Mouse (Mus musculus): ENCODE data around the gene Plk1. TPM values are rescaled to one million over a fixed set of nuclear protein-coding genes. Genes with fewer than 3 reads are reported as not detected.

Gene Plk1
- polyA plus RNA-seq (2015; fragmentation: Nextera tagmentation; extraction: Ambion mirVana): 106 and 121 TPM in 2 replicates

GRCm38 (mm10) chr7:122158915-122159902 is at the start of gene Plk1:
Plk1 (plus strand) TSS chr7:122159439.
- Histone ChIP-seq H3K36me3 (peaks cover 21% of the 10 kb centered on the region), H3K9me3 (no peaks in the 10 kb centered on the region), H3K27me3 (replicated peaks) (no peaks in the 10 kb centered on the region), H3K4me3 (replicated peaks) (peak within 1 kb of the TSS; percentile 65), H3K9ac (peak within 1 kb of the TSS; percentile 73), H3K4me1 (peaks cover 28% of the 10 kb centered on the region), H3K4me2 (peak within 1 kb of the TSS; percentile 87), H3K27ac (peak within 1 kb of the TSS; percentile 86)
- ATAC-seq (ENCODE audit: insufficient read depth, low FRiP score, low read depth): peak; percentile 90
- under 1% methylated on average over 63 of the region's 63 CpGs for WGBS

DNA sequence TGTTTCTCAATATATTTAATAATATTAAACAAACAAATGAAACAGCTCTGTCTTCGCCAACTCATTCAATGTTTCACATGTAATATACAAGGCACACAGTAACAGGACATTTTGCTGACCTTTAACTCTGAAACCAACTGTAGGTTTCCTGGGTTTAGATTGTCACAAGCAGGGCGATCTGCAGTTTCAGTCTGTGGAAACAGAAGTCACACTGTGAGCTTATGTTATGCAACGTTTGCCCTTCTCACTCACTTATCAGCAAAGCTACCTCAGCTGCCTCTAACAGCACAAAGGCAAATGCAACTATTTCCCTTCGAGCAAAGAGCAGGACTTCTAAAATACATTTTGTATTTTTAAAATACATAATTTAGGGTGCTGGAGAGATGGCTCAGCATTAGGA is 35.7 kb upstream of the Plk1 start:
- ATAC-seq (ENCODE audit: insufficient read depth, low FRiP score, low read depth): no peak
- peaks cover 11% of the 10 kb centered on the region; the same call in 1 of the 2 replicates for H3K36me3 ChIP-seq

GRCm38 (mm10) chr7:122125636-122126035 is 33.6 kb upstream of the Plk1 start:
- Histone ChIP-seq H3K4me3 (replicated peaks) (no peak overlapping the region), H3K4me2 (no peak overlapping the region), H3K9ac (no peak overlapping the region), H3K4me1 (no peaks in the 10 kb centered on the region), H3K27me3 (replicated peaks) (no peaks in the 10 kb centered on the region), H3K36me3 (peaks cover 11% of the 10 kb centered on the region; the same call in 1 of the 2 replicates), H3K9me3 (no peaks in the 10 kb centered on the region), H3K27ac (no peak overlapping the region)
- WGBS: 77% methylated on average over 8 of the region's 8 CpGs
- ATAC-seq (ENCODE audit: insufficient read depth, low FRiP score, low read depth): no peak

More for the DNA sequence above, 35.7 kb upstream of the Plk1 start:
- Histone ChIP-seq H3K4me1 (no peaks in the 10 kb centered on the region), H3K27ac (no peak overlapping the region), H3K27me3 (replicated peaks) (no peaks in the 10 kb centered on the region), H3K9me3 (no peaks in the 10 kb centered on the region), H3K4me2 (no peak overlapping the region), H3K9ac (no peak overlapping the region), H3K4me3 (replicated peaks) (no peak overlapping the region)
- 81% methylated on average over 4 of the region's 4 CpGs for WGBS

DNA sequence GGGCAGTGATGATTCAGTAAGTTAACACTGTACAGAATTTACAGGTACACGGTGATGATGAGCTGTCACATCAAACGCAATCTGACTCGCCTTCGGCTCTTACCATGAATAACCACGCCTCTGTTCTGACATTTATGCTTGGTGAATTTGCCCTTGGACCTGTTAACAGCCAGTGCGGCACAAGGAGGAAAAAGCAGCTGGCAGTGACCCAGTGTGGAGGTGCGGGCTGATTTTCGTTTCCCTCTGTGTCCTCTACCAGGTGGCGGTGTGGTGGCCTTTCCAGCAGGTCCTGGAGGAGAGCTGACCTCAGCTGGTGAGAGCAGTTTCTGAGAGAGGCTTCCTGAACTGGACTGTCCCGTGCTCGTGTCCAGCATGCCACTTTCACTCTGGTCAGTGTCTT is 32.3 kb upstream of the Plk1 start:
- 93% methylated on average over 11 of the region's 11 CpGs for WGBS

DNA sequence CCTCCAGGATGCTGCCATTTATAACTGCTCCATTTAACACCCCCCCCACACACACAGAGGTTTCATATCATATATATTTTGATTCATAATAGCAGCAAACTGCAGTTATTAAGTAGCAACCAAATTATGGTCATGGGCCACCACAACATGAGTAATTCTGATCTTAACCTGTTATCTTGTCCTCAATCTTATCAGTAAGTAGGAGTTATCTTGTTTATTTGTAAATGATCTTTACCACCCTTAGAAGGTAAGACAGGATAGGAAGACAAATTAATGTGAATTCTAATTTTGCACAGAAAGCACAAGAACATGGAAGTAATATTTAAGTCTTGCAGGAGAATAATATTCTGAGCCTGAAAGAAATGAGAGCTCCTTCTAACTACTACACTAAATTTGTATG is 27.4 kb upstream of the Plk1 start:
- no peak overlapping the region for H3K9ac ChIP-seq

More for the DNA sequence above, 32.3 kb upstream of the Plk1 start:
- H3K9me3 ChIP-seq: no peaks in the 10 kb centered on the region
- H3K27ac ChIP-seq: no peak overlapping the region
- no peaks in the 10 kb centered on the region for H3K27me3 ChIP-seq (replicated peaks)
- ATAC-seq (ENCODE audit: insufficient read depth, low FRiP score, low read depth): no peak
- H3K4me3 ChIP-seq (replicated peaks): no peak overlapping the region
- no peaks in the 10 kb centered on the region for H3K4me1 ChIP-seq
- no peak overlapping the region for H3K9ac ChIP-seq
- H3K36me3 ChIP-seq: peaks cover 11% of the 10 kb centered on the region; the same call in 1 of the 2 replicates
- no peak overlapping the region for H3K4me2 ChIP-seq

GRCm38 (mm10) chr7:122132497-122133337 is 26.5 kb upstream of the Plk1 start, which contains the start of the genes Palb2 and Dctn5:
Palb2 (minus strand) TSS chr7:122132985.
Dctn5 (plus strand) TSS chr7:122133041.
- peak within 1 kb of the TSS; percentile 89 for H3K9ac ChIP-seq
- peak; percentile 99 for ATAC-seq (ENCODE audit: insufficient read depth, low FRiP score, low read depth)
- peaks cover 10% of the 10 kb centered on the region; the same call in 1 of the 2 replicates for H3K36me3 ChIP-seq
- no peaks in the 10 kb centered on the region for H3K27me3 ChIP-seq (replicated peaks)
- peak within 1 kb of the TSS; percentile 79 for H3K27ac ChIP-seq
- H3K4me3 ChIP-seq (replicated peaks): peak within 1 kb of the TSS; percentile 84
- no peaks in the 10 kb centered on the region for H3K9me3 ChIP-seq
- under 1% methylated on average over 54 of the region's 54 CpGs for WGBS
- H3K4me1 ChIP-seq: no peaks in the 10 kb centered on the region
- H3K4me2 ChIP-seq: peak within 1 kb of the TSS; percentile 59

More for the DNA sequence above, 27.4 kb upstream of the Plk1 start:
- H3K27me3 ChIP-seq (replicated peaks): no peaks in the 10 kb centered on the region
- peaks cover 9% of the 10 kb centered on the region; the same call in 1 of the 2 replicates for H3K36me3 ChIP-seq
- H3K9me3 ChIP-seq: no peaks in the 10 kb centered on the region
- no peak overlapping the region for H3K27ac ChIP-seq
- peak overlapping the region; percentile 84 for H3K4me3 ChIP-seq (replicated peaks)
- ATAC-seq (ENCODE audit: insufficient read depth, low FRiP score, low read depth): no peak
- H3K4me2 ChIP-seq: peak overlapping the region; percentile 56
- H3K4me1 ChIP-seq: no peaks in the 10 kb centered on the region

- Histone ChIP-seq H3K36me3 (peaks cover 12% of the 10 kb centered on the region; the same call in 1 of the 2 replicates), H3K4me3 (replicated peaks) (peak overlapping the region; percentile 84), H3K27ac (peak overlapping the region; percentile 79), H3K9me3 (no peaks in the 10 kb centered on the region), H3K9ac (peak overlapping the region; percentile 89; the same call in 1 of the 2 replicates), H3K4me2 (peak overlapping the region; percentile 59), H3K27me3 (replicated peaks) (no peaks in the 10 kb centered on the region), H3K4me1 (no peaks in the 10 kb centered on the region)
- no peak; the same call in 1 of the 2 replicates for ATAC-seq (ENCODE audit: insufficient read depth, low FRiP score, low read depth)
- 16% methylated on average over 8 of the region's 8 CpGs for WGBS
Observed at GRCm38 (mm10) chr7:122133338-122133625, 26.0 kb upstream of the Plk1 start.

DNA sequence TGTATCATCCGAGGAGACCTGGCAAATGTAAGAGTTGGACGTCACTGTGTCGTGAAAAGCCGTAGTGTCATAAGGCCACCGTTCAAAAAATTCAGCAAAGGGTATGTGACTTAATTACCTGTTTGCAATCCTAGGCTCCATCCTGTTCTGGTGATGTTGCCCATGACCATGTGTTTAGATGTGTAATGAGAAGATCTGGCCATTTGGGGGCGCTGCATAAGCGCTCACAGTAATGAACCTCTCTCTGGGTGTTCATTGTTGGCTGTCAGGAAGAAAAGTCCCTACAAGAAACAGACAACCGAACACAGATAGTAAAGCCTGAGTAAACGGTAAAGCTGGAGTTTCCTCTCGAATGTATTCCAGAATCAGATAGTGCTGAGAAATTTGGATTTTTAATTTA is 24.2 kb upstream of the Plk1 start:
- Histone ChIP-seq H3K36me3 (peaks cover 30% of the 10 kb centered on the region), H3K9ac (no peak overlapping the region), H3K27ac (no peak overlapping the region), H3K4me2 (no peak overlapping the region), H3K27me3 (replicated peaks) (no peaks in the 10 kb centered on the region), H3K4me1 (no peaks in the 10 kb centered on the region), H3K9me3 (no peaks in the 10 kb centered on the region), H3K4me3 (replicated peaks) (no peak overlapping the region)
- no peak for ATAC-seq (ENCODE audit: insufficient read depth, low FRiP score, low read depth)
- WGBS: 72% methylated on average over 10 of the region's 10 CpGs

GRCm38 (mm10) chr7:122137071-122137470 is 22.2 kb upstream of the Plk1 start:
- Histone ChIP-seq H3K4me3 (replicated peaks) (no peak overlapping the region), H3K27ac (no peak overlapping the region), H3K4me2 (no peak overlapping the region), H3K27me3 (replicated peaks) (no peaks in the 10 kb centered on the region), H3K4me1 (no peaks in the 10 kb centered on the region), H3K36me3 (peaks cover 45% of the 10 kb centered on the region), H3K9me3 (no peaks in the 10 kb centered on the region), H3K9ac (no peak overlapping the region)
- ATAC-seq (ENCODE audit: insufficient read depth, low FRiP score, low read depth): no peak

DNA sequence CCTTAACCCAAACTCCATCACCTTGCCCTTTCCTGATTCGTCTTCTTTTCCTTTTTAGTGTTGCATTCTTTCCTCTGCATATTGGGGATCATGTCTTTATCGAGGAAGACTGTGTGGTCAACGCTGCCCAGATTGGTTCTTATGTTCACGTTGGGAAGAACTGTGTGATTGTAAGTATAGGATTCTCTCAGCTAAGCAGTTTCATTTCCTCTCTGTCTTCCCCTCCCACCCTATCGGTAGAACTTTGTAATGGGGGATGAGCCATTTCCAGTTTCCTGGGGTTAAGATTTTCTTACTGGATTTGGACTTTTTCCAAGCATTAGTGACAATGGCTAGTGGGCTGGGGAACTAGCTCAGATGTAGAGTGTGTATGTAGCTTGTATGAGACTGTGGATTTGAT is 21.0 kb upstream of the Plk1 start:
- Histone ChIP-seq H3K4me2 (no peak overlapping the region), H3K9ac (no peak overlapping the region), H3K36me3 (peaks cover 51% of the 10 kb centered on the region), H3K4me3 (replicated peaks) (no peak overlapping the region), H3K27me3 (replicated peaks) (no peaks in the 10 kb centered on the region), H3K27ac (no peak overlapping the region), H3K9me3 (no peaks in the 10 kb centered on the region), H3K4me1 (no peaks in the 10 kb centered on the region)
- 94% methylated on average over 5 of the region's 5 CpGs for WGBS
- no peak for ATAC-seq (ENCODE audit: insufficient read depth, low FRiP score, low read depth)

DNA sequence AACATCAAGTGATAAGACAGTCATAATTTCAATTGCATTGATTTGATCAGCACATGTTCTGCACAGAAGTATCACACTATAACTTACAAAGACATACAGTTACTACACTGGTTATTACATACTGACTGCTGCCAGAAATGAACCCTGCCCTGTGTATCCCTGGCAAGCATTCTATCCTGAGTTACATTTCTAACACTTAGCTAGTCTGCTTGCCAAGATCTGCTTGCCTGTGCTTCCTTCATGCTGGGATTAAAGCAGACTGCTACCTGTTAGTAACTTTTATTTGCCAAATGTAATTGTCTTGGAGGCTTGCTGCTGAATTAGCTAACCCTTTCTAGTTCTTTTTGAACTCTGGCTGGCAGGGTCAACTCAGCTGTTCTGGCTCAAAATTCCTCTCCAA is 18.2 kb upstream of the Plk1 start:
- ATAC-seq (ENCODE audit: insufficient read depth, low FRiP score, low read depth): no peak
- Histone ChIP-seq H3K27me3 (replicated peaks) (no peaks in the 10 kb centered on the region), H3K4me1 (no peaks in the 10 kb centered on the region)

More for the DNA sequence above, 18.2 kb upstream of the Plk1 start:
- no peak overlapping the region for H3K4me2 ChIP-seq
- no peaks in the 10 kb centered on the region for H3K9me3 ChIP-seq
- no peak overlapping the region for H3K4me3 ChIP-seq (replicated peaks)
- H3K9ac ChIP-seq: no peak overlapping the region
- H3K27ac ChIP-seq: no peak overlapping the region
- H3K36me3 ChIP-seq: peaks cover 63% of the 10 kb centered on the region

Data from stomach, embryonic 15.5 days (tissue).